In the genomic region with DNA sequence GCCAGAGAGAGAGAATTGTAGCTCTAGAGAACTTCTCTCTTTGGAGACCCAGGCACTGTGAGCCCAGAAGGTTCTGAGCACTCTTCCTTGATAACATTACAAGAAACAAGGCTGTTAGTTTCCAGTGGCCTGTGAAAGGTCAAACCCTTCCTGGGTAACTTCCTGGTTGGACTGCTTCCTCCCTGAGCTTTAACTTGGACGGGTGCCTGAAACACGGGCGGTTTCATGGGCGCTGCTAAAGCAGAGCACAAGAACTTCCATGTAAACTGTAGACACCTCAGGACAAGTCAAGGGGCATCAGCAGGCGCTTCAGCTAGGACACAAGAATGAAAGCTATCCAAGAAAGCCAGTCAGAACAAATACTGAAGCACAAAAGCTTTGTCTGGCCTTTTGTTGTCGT, we compare ENCODE assay signal across 10 mouse cellular contexts. TPM values are rescaled to one million over a fixed set of nuclear protein-coding genes. Genes with fewer than 3 reads are reported as not detected.
DNase-seq lines count a peak whose midpoint lies in the region; ATAC-seq and TF ChIP-seq lines count a peak whose summit lies in the region.
"Had no signal": no experiment of that assay in that cellular context is flagged by ENCODE, and none has a peak within 500 bp of the region (broad histone marks: within the 10 kb centered on the region; RNA-seq: fewer than 3 reads in every experiment).

No protein-coding gene starts in this region.

- H3K9ac ChIP-seq in kidney, embryonic 16.5 days (replicated peaks; ENCODE audit: low read length) = no peak overlapping the region
- H3K9ac ChIP-seq in kidney, postnatal 0 days (ENCODE audit: low read depth, low read length) = no peak overlapping the region

- H3K4me1 ChIP-seq in kidney, embryonic 16.5 days (ENCODE audit: insufficient read depth, low read length) = no peaks in the 10 kb centered on the region
- peaks cover 6% of the 10 kb centered on the region; the same call in 1 of the 2 replicates for H3K4me1 ChIP-seq in kidney, postnatal 0 days (replicated peaks; ENCODE audit: insufficient read depth, low read length)

- no peaks in the 10 kb centered on the region for H3K9me3 ChIP-seq in kidney, embryonic 16.5 days (ENCODE audit: low read length)
- H3K9me3 ChIP-seq in kidney, postnatal 0 days (replicated peaks; ENCODE audit: low read length) = no peaks in the 10 kb centered on the region
- H3K9me3 ChIP-seq: megakaryocyte, embryonic 14.5 days had no signal

- H3K36me3 ChIP-seq in kidney, embryonic 16.5 days (ENCODE audit: insufficient read depth, low read length) = peaks cover 24% of the 10 kb centered on the region
- peaks cover 13% of the 10 kb centered on the region; the same call in 1 of the 2 replicates for H3K36me3 ChIP-seq in kidney, postnatal 0 days (ENCODE audit: insufficient read depth, low read length)

- no peak overlapping the region for H3K4me3 ChIP-seq in kidney, embryonic 16.5 days (ENCODE audit: low read length)
- no peak overlapping the region for H3K4me3 ChIP-seq in kidney, postnatal 0 days (replicated peaks; ENCODE audit: low read depth, low read length)
- H3K4me3 ChIP-seq: megakaryocyte, embryonic 14.5 days had no signal

- H3K4me2 ChIP-seq in kidney, embryonic 16.5 days (replicated peaks; ENCODE audit: low read depth, low read length) = no peak overlapping the region
- H3K4me2 ChIP-seq in kidney, postnatal 0 days (ENCODE audit: low read length) = no peak overlapping the region

- DNase-seq in kidney, adult 11 months = peak; percentile 61
- peak; percentile 16 for DNase-seq in kidney, postnatal 0 days (ENCODE audit: low spot score)
- DNase-seq in testis, postnatal 14 days (ENCODE audit: low spot score) = no peak
- no peak for DNase-seq in frontal cortex, postnatal 36 days (ENCODE audit: low spot score in 2 of 2)
- DNase-seq: embryo, embryonic 11 days had no signal

- no peak for TF ChIP-seq CTCF in kidney, postnatal 0 days (IDR thresholded peaks at IDR 0.05; ENCODE audit: low read depth)

- no peaks in the 10 kb centered on the region for H3K27me3 ChIP-seq in kidney, embryonic 16.5 days (ENCODE audit: insufficient read depth, low read length)
- no peaks in the 10 kb centered on the region for H3K27me3 ChIP-seq in kidney, postnatal 0 days (ENCODE audit: insufficient read depth, low read length)
- H3K27me3 ChIP-seq: megakaryocyte, embryonic 14.5 days had no signal

- WGBS in kidney, embryonic 16.5 days = 82% methylated on average over 6 of the region's 6 CpGs
- 68% methylated on average over 6 of the region's 6 CpGs for WGBS in kidney, postnatal 0 days

- ATAC-seq in kidney, embryonic 16.5 days (ENCODE audit: low FRiP score, low TSS enrichment) = no peak
- ATAC-seq in granulocyte monocyte progenitor cell, adult 5-6 weeks (replicated peaks; ENCODE audit: poor library complexity, severe bottlenecking) = peak; percentile 42
- ATAC-seq in kidney, postnatal 0 days (replicated peaks; ENCODE audit: low FRiP score, low read depth) = no peak
- ATAC-seq in megakaryocyte progenitor cell, adult 5-6 weeks (replicated peaks; ENCODE audit: poor library complexity) = peak; percentile 21; the same call in 1 of the 2 replicates
- ATAC-seq in megakaryocyte-erythroid progenitor cell, adult 5-6 weeks (replicated peaks; ENCODE audit: low FRiP score, low TSS enrichment, poor library complexity, severe bottlenecking) = no peak

- H3K27ac ChIP-seq in kidney, embryonic 16.5 days (ENCODE audit: low read length) = no peak overlapping the region
- peak overlapping the region; percentile 8; the same call in 1 of the 2 replicates for H3K27ac ChIP-seq in kidney, postnatal 0 days

RNA-seq across cellular contexts. Expression of a gene that starts 12.9 kb away (rescaled TPM):
- 54.8 and 57.9 TPM in 2 replicates for polyA plus RNA-seq in kidney, embryonic 16.5 days (2015; fragmentation: Nextera tagmentation; extraction: Ambion mirVana)
- total RNA-seq in granulocyte monocyte progenitor cell, adult 5-6 weeks (2014; fragmentation: Nextera tagmentation) = 48.9 and 49.5 TPM in 2 replicates
- 74.7 and 144 TPM in 2 replicates for total RNA-seq in granulocyte monocyte progenitor cell, adult 5-6 weeks (2017)
- 53.0 and 53.6 TPM in 2 replicates for polyA plus RNA-seq in kidney, postnatal 0 days (2015; fragmentation: Nextera tagmentation; extraction: Ambion mirVana)
- 89.7 and 105 TPM in 2 replicates for total RNA-seq in megakaryocyte progenitor cell, adult 5-6 weeks (2015)
- total RNA-seq in megakaryocyte progenitor cell, adult 5-6 weeks (2017) = 62.0 and 74.7 TPM in 2 replicates
- 76.7 and 79.4 TPM in 2 replicates for total RNA-seq in megakaryocyte-erythroid progenitor cell, adult 5-6 weeks (2014; fragmentation: Nextera tagmentation)
- total RNA-seq in megakaryocyte-erythroid progenitor cell, adult 5-6 weeks (2017) = 86.8 and 184 TPM in 2 replicates

RNA-seq across cellular contexts. Expression of a gene that starts 51.3 kb away (rescaled TPM):
- 33.1 and 35.7 TPM in 2 replicates for polyA plus RNA-seq in kidney, embryonic 16.5 days (2015; fragmentation: Nextera tagmentation; extraction: Ambion mirVana)
- total RNA-seq in granulocyte monocyte progenitor cell, adult 5-6 weeks (2014; fragmentation: Nextera tagmentation) = not detected in 2 replicates
- 0.05 TPM in 1 of 2 replicates, not detected in the other for total RNA-seq in granulocyte monocyte progenitor cell, adult 5-6 weeks (2017)
- 19.9 and 23.8 TPM in 2 replicates for polyA plus RNA-seq in kidney, postnatal 0 days (2015; fragmentation: Nextera tagmentation; extraction: Ambion mirVana)
- not detected in 2 replicates for total RNA-seq in megakaryocyte progenitor cell, adult 5-6 weeks (2015)
- total RNA-seq in megakaryocyte progenitor cell, adult 5-6 weeks (2017) = not detected in 2 replicates
- total RNA-seq in megakaryocyte-erythroid progenitor cell, adult 5-6 weeks (2014; fragmentation: Nextera tagmentation) = not detected in 2 replicates
- total RNA-seq in megakaryocyte-erythroid progenitor cell, adult 5-6 weeks (2017) = not detected in 2 replicates

RNA-seq across cellular contexts. Expression of a gene that starts 53.3 kb away (rescaled TPM):
- polyA plus RNA-seq in kidney, embryonic 16.5 days (2015; fragmentation: Nextera tagmentation; extraction: Ambion mirVana) = 7.8 and 8.7 TPM in 2 replicates
- 30.4 and 35.6 TPM in 2 replicates for total RNA-seq in granulocyte monocyte progenitor cell, adult 5-6 weeks (2014; fragmentation: Nextera tagmentation)
- 45.6 and 45.8 TPM in 2 replicates for total RNA-seq in granulocyte monocyte progenitor cell, adult 5-6 weeks (2017)
- polyA plus RNA-seq in kidney, postnatal 0 days (2015; fragmentation: Nextera tagmentation; extraction: Ambion mirVana) = 6.6 and 7.0 TPM in 2 replicates
- total RNA-seq in megakaryocyte progenitor cell, adult 5-6 weeks (2015) = 41.6 and 45.7 TPM in 2 replicates
- total RNA-seq in megakaryocyte progenitor cell, adult 5-6 weeks (2017) = 40.8 and 50.4 TPM in 2 replicates
- 35.4 and 48.3 TPM in 2 replicates for total RNA-seq in megakaryocyte-erythroid progenitor cell, adult 5-6 weeks (2014; fragmentation: Nextera tagmentation)
- 55.7 and 57.4 TPM in 2 replicates for total RNA-seq in megakaryocyte-erythroid progenitor cell, adult 5-6 weeks (2017)

Comparison
In these comparisons a context has a peak if more than half of its experiments do, and no peak if none do; other contexts are left out.
1. DNase-seq: peak in kidney, adult 11 months (single experiment) and kidney, postnatal 0 days (single experiment); none in testis, postnatal 14 days (single experiment) and frontal cortex, postnatal 36 days (0 of 2).
2. ATAC-seq: peak in granulocyte monocyte progenitor cell, adult 5-6 weeks (single experiment) and megakaryocyte progenitor cell, adult 5-6 weeks (single experiment); none in kidney, embryonic 16.5 days (single experiment), kidney, postnatal 0 days (single experiment) and megakaryocyte-erythroid progenitor cell, adult 5-6 weeks (single experiment).